Mouse (Mus musculus): ENCODE measurements at regions not wholly inside any gene's neighbourhood (a gene's known extent, or its start where the extent isn't known, plus 50 kb on each side); places are given as distances from the start of the nearest gene placed in this dataset.

GRCm38 (mm10) chr14:61703916-61704315, 96.7 kb downstream of the Kcnrg start:
- Histone ChIP-seq H3K4me3 (ENCODE audit: control insufficient read depth in 1 of 2, insufficient read depth in 1 of 2, low read depth in 2 of 2, low read length in 2 of 2) (no peak overlapping the region), H3K36me3 (ENCODE audit: control insufficient read depth in 1 of 2, insufficient read depth in 2 of 2, low read length in 2 of 2) (no peaks in the 10 kb centered on the region), H3K4me1 (ENCODE audit: control insufficient read depth in 1 of 2, insufficient read depth in 2 of 2, low read length in 2 of 2) (peaks cover 3 to 4% of the 10 kb centered on the region in 2 experiments; a peak in 3 of 4 replicates), H3K9ac (ENCODE audit: control insufficient read depth, low read depth, low read length, poor library complexity, severe bottlenecking) (no peak overlapping the region), H3K79me2 (ENCODE audit: control insufficient read depth, insufficient read depth, low read length, poor library complexity) (no peaks in the 10 kb centered on the region), H3K9me3 (replicated peaks; ENCODE audit: insufficient read depth, low read length) (no peaks in the 10 kb centered on the region), H3K27ac (ENCODE audit: control insufficient read depth, low read depth, low read length) (no peak overlapping the region), H3K27me3 (ENCODE audit: control insufficient read depth in 1 of 2, insufficient read depth in 2 of 2, low read length in 2 of 2) (no peaks in the 10 kb centered on the region)
- no peak for DNase-seq (ENCODE audit: low read depth, low spot score)
- TF ChIP-seq ZC3H11A (IDR thresholded peaks at IDR 0.05; ENCODE audit: low read depth, low read length), result no peak
- no peak for TF ChIP-seq MAZ (IDR thresholded peaks at IDR 0.05; ENCODE audit: low read depth, low read length)
- no peak for TF ChIP-seq UBTF (IDR thresholded peaks at IDR 0.05; ENCODE audit: borderline replicate concordance, insufficient read depth, low read depth, low read length)
- TF ChIP-seq ZNF384 (IDR thresholded peaks at IDR 0.05; ENCODE audit: low read depth, low read length), result no peak
- no peak for TF ChIP-seq CTCF (IDR thresholded peaks at IDR 0.05 in 2 of 3, conservative IDR thresholded peaks at IDR 0.05 in 1 of 3; ENCODE audit: control insufficient read depth in 1 of 3, insufficient read depth in 1 of 3, low read depth in 2 of 3, low read length in 3 of 3, poor library complexity in 1 of 3, severe bottlenecking in 1 of 3)
- TF ChIP-seq MYC (IDR thresholded peaks at IDR 0.05; ENCODE audit: low read depth, low read length), result no peak

DNA sequence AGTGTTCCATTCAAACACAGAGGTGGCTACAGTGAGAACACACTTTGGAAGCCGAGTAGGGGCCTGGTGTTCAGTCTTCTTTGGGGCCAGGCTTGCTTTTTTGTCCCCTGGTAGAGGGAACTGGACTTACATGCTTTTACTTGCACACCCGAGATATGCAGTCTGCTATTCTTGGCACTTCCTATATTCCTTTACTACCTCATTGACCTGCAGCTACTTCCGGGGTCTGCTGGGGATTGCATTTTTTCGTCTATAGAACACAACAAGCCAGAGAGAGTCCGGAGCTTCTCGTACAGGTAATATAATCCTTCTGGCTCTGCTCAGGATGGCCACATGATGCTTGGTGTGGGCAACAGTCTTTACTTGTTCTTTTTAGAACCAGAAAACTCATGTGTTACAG, 99.7 kb downstream of the Kcnrg start:
- Histone ChIP-seq H3K9me3 (replicated peaks; ENCODE audit: insufficient read depth, low read length) (no peaks in the 10 kb centered on the region), H3K79me2 (ENCODE audit: control insufficient read depth, insufficient read depth, low read length, poor library complexity) (no peaks in the 10 kb centered on the region), H3K36me3 (ENCODE audit: control insufficient read depth in 1 of 2, insufficient read depth in 2 of 2, low read length in 2 of 2) (no peaks in the 10 kb centered on the region), H3K4me1 (ENCODE audit: control insufficient read depth in 1 of 2, insufficient read depth in 2 of 2, low read length in 2 of 2) (0 out of 4 replicates have a peak, but pooled peaks cover 0 to 2% of the 10 kb centered on the region in 2 experiments), H3K4me3 (ENCODE audit: control insufficient read depth in 1 of 2, insufficient read depth in 1 of 2, low read depth in 2 of 2, low read length in 2 of 2) (no peak overlapping the region), H3K27ac (ENCODE audit: control insufficient read depth, low read depth, low read length) (no peak overlapping the region), H3K9ac (ENCODE audit: control insufficient read depth, low read depth, low read length, poor library complexity, severe bottlenecking) (no peak overlapping the region), H3K27me3 (ENCODE audit: control insufficient read depth in 1 of 2, insufficient read depth in 2 of 2, low read length in 2 of 2) (no peaks in the 10 kb centered on the region)
- DNase-seq (ENCODE audit: low read depth, low spot score), result no peak
- TF ChIP-seq USF1 (IDR thresholded peaks at IDR 0.05; ENCODE audit: low read depth, low read length), result no peak
- TF ChIP-seq MYC (IDR thresholded peaks at IDR 0.05; ENCODE audit: low read depth, low read length), result no peak
- TF ChIP-seq ELF1 (IDR thresholded peaks at IDR 0.05; ENCODE audit: low read depth, low read length), result peak; percentile 45; the same call in 1 of the 2 replicates

- Histone ChIP-seq H3K9me3 (replicated peaks; ENCODE audit: insufficient read depth, low read length) (no peaks in the 10 kb centered on the region), H3K4me3 (ENCODE audit: control insufficient read depth in 1 of 2, insufficient read depth in 1 of 2, low read depth in 2 of 2, low read length in 2 of 2) (no peak overlapping the region), H3K4me1 (ENCODE audit: control insufficient read depth in 1 of 2, insufficient read depth in 2 of 2, low read length in 2 of 2) (0 out of 4 replicates have a peak, but pooled peaks cover 0 to 2% of the 10 kb centered on the region in 2 experiments), H3K9ac (ENCODE audit: control insufficient read depth, low read depth, low read length, poor library complexity, severe bottlenecking) (no peak overlapping the region), H3K79me2 (ENCODE audit: control insufficient read depth, insufficient read depth, low read length, poor library complexity) (no peaks in the 10 kb centered on the region), H3K36me3 (ENCODE audit: control insufficient read depth in 1 of 2, insufficient read depth in 2 of 2, low read length in 2 of 2) (no peaks in the 10 kb centered on the region), H3K27ac (ENCODE audit: control insufficient read depth, low read depth, low read length) (no peak overlapping the region), H3K27me3 (ENCODE audit: control insufficient read depth in 1 of 2, insufficient read depth in 2 of 2, low read length in 2 of 2) (no peaks in the 10 kb centered on the region; a peak in 2 of 4 replicates)
- no peak for DNase-seq (ENCODE audit: low read depth, low spot score)
- TF ChIP-seq GATA1 (IDR thresholded peaks at IDR 0.05; ENCODE audit: low read depth, low read length) (no peak), RCOR1 (IDR thresholded peaks at IDR 0.05; ENCODE audit: low read depth, low read length) (no peak), ZC3H11A (IDR thresholded peaks at IDR 0.05; ENCODE audit: low read depth, low read length) (no peak), TBP (IDR thresholded peaks at IDR 0.05; ENCODE audit: low read depth, low read length) (no peak), MYB (IDR thresholded peaks at IDR 0.05; ENCODE audit: low read depth, low read length) (no peak), ELF1 (IDR thresholded peaks at IDR 0.05; ENCODE audit: low read depth, low read length) (no peak), CTCF (IDR thresholded peaks at IDR 0.05 in 2 of 3, conservative IDR thresholded peaks at IDR 0.05 in 1 of 3; ENCODE audit: control insufficient read depth in 1 of 3, insufficient read depth in 1 of 3, low read depth in 2 of 3, low read length in 3 of 3, poor library complexity in 1 of 3, severe bottlenecking in 1 of 3) (no peak), TAL1 (IDR thresholded peaks at IDR 0.05; ENCODE audit: low read length) (no peak)
These were observed 101.1 kb downstream of the Kcnrg start for GRCm38 (mm10) chr14:61708331-61708730.

Measured in MEL (cell line).